Mouse (Mus musculus) right cerebral cortex, postnatal 36 days (tissue): ENCODE results near the gene Anln.

ENCODE experiments used
- DNase-seq, 2 experiments: peaks; one replicate each; pipeline ENCODE4 v3.0.0; 2022; ENCODE audit warnings: low spot score in 2 of 2, mixed read lengths in 1 of 2

The Anln gene

GRCm38 (mm10) chr9:22402976-22403375 lies 14.0 kb upstream of the Anln start:
- no peak for DNase-seq

GRCm38 (mm10) chr9:22402001-22402400 lies 13.0 kb upstream of the Anln start:
- no peak for DNase-seq

GRCm38 (mm10) chr9:22399021-22399420 lies 10.0 kb upstream of the Anln start:
- DNase-seq: no peak

GRCm38 (mm10) chr9:22394725-22395124 lies 5.7 kb upstream of the Anln start:
- DNase-seq: no peak

- DNase-seq: no peak
These were observed 1.4 kb upstream of the Anln start for GRCm38 (mm10) chr9:22390390-22390789.

GRCm38 (mm10) chr9:22389736-22390245 lies 803 bp upstream of the Anln start:
- DNase-seq: no peak

GRCm38 (mm10) chr9:22388401-22388980 lies 497 bp downstream of the Anln start:
- DNase-seq: no peak

GRCm38 (mm10) chr9:22387901-22388300 lies 1.1 kb downstream of the Anln start:
- DNase-seq: no peak

- DNase-seq: no peak
These were observed 3.1 kb downstream of the Anln start for GRCm38 (mm10) chr9:22385890-22386289.

GRCm38 (mm10) chr9:22376086-22376485 lies 12.9 kb downstream of the Anln start:
- DNase-seq: peak; percentile 5 to 13

- DNase-seq: no peak
These were observed 16.2 kb downstream of the Anln start for GRCm38 (mm10) chr9:22372760-22373159.

GRCm38 (mm10) chr9:22368030-22368429 lies 21.0 kb downstream of the Anln start:
- DNase-seq: no peak

GRCm38 (mm10) chr9:22366621-22367020 lies 22.4 kb downstream of the Anln start:
- no peak for DNase-seq

GRCm38 (mm10) chr9:22366221-22366620 lies 22.8 kb downstream of the Anln start:
- DNase-seq: no peak

GRCm38 (mm10) chr9:22360916-22361315 lies 28.1 kb downstream of the Anln start:
- no peak for DNase-seq

GRCm38 (mm10) chr9:22355919-22356318 lies 33.1 kb downstream of the Anln start:
- no peak for DNase-seq

- DNase-seq: no peak
These were observed 35.1 kb downstream of the Anln start for GRCm38 (mm10) chr9:22353901-22354300.

GRCm38 (mm10) chr9:22353465-22353864 lies 35.5 kb downstream of the Anln start:
- no peak for DNase-seq

- no peak for DNase-seq
These were observed 48.7 kb downstream of the Anln start for GRCm38 (mm10) chr9:22340331-22340730.

GRCm38 (mm10) chr9:22337217-22337616 lies 51.8 kb downstream of the Anln start:
- no peak for DNase-seq

- peak; percentile 49 to 59 for DNase-seq
These were observed 61.3 kb downstream of the Anln start for GRCm38 (mm10) chr9:22327475-22328387.

GRCm38 (mm10) chr9:22327099-22327474 lies 61.9 kb downstream of the Anln start:
- DNase-seq: no peak

- no peak for DNase-seq
These were observed 64.4 kb downstream of the Anln start for GRCm38 (mm10) chr9:22324579-22324978.
